Mouse (Mus musculus) hindbrain, postnatal 0 days (tissue): Measurements from ENCODE around the gene Hsd11b1. TPM values are rescaled to one million over a fixed set of nuclear protein-coding genes. Genes with fewer than 3 reads are reported as not detected.
A peak's percentile ranks its signal among the peaks of the same experiment; 100 is the strongest.

ENCODE experiments used
- ATAC-seq: fragments of 200-750 bp; cut with Nextera tagmentation; 2 replicates; pipeline ENCODE4 v1.8.0; 2017; ENCODE audit warnings: mild to moderate bottlenecking, moderate TSS enrichment, moderate library complexity
- DNase-seq: peaks from one replicate; pipeline ENCODE4 v3.0.0-alpha.2; 2015; ENCODE audit warnings: low spot score
- H3K27ac ChIP-seq: fragments of 300-500 bp; sonication (generic); 2 replicates; pipeline ENCODE4 v1.5.1; 2014; ENCODE audit warnings: mild to moderate bottlenecking
- H3K27me3 ChIP-seq: fragments of 300-500 bp; sonication (generic); 2 replicates; pipeline ENCODE4 v1.6.1; 2014; ENCODE audit warnings: low read length, mixed read lengths; ENCODE audit not compliant: insufficient read depth
- H3K36me3 ChIP-seq: fragments of 300-500 bp; sonication (generic); 2 replicates; pipeline ENCODE4 v1.6.1; 2014; ENCODE audit warnings: low read length, mixed read lengths; ENCODE audit not compliant: insufficient read depth
- H3K4me1 ChIP-seq: fragments of 300-500 bp; sonication (generic); 2 replicates; pipeline ENCODE4 v1.6.1; 2014; ENCODE audit warnings: antibody characterized with exemption, low read length, mixed read lengths; ENCODE audit not compliant: insufficient read depth
- H3K4me2 ChIP-seq: fragments of 300-500 bp; sonication (generic); 2 replicates; pipeline ENCODE4 v1.6.1; 2014; ENCODE audit warnings: low read depth, mild to moderate bottlenecking, low read length, moderate library complexity, mixed read lengths
- H3K4me3 ChIP-seq: fragments of 300-500 bp; sonication (generic); 2 replicates; pipeline ENCODE4 v1.5.1; 2014; ENCODE audit warnings: low read length
- H3K9ac ChIP-seq: fragments of 300-500 bp; sonication (generic); replicated peaks from 2 replicates; pipeline ENCODE4 v1.6.1; 2014; ENCODE audit warnings: mild to moderate bottlenecking, low read length, moderate library complexity, mixed read lengths
- H3K9me3 ChIP-seq: fragments of 300-500 bp; sonication (generic); 2 replicates; pipeline ENCODE4 v1.6.1; 2016; ENCODE audit warnings: low read length, mixed read lengths
- CTCF ChIP-seq: IDR thresholded peaks from 2 replicates; pipeline ENCODE4 v1.5.1; 2016; ENCODE audit warnings: antibody characterized with exemption, control low read depth, low read depth
- WGBS: fragments of 180-500 bp; shearing (Covaris S2); extraction: QIAGEN DNeasy Blood & Tissue Kit; methylation state at CpG from one replicate; pipeline ENCODE4 v1.1.7; 2014; 5-methylcytosine and 5-hydroxymethylcytosine counted together
- polyA plus RNA-seq: library from polyadenylated mRNA; unstranded; fragments of >200 nt; fragmentation: Nextera tagmentation; extraction: Ambion mirVana; gene quantifications from 2 replicates; pipeline ENCODE4 v1.2.1, GENCODE M21; 2015
- total RNA-seq: library from RNA; depleted of rRNA; stranded (reverse); fragments of >200 nt; gene quantifications from 2 replicates; pipeline ENCODE4 v1.2.3, GENCODE M21; 2014

Hsd11b1 gene
- total and polyA plus RNA-seq, 2 experiments from 2014 or later, result 2.3 to 2.5 TPM

GRCm38 (mm10) chr1:193197494-193198205, 66.2 kb downstream of the Hsd11b1 start:
- no peak overlapping the region for H3K4me2 ChIP-seq
- H3K27ac ChIP-seq, result no peak overlapping the region
- no peaks in the 10 kb centered on the region for H3K27me3 ChIP-seq
- no peaks in the 10 kb centered on the region for H3K36me3 ChIP-seq
- no peak overlapping the region for H3K4me3 ChIP-seq
- WGBS, result 81% methylated on average over 18 of the region's 18 CpGs
- no peak for TF ChIP-seq CTCF
- H3K9ac ChIP-seq, result no peak overlapping the region
- no peaks in the 10 kb centered on the region for H3K4me1 ChIP-seq
- no peaks in the 10 kb centered on the region for H3K9me3 ChIP-seq
- DNase-seq (no peak), ATAC-seq (peak; percentile 28; the same call in 1 of the 2 replicates)

- 0 out of 2 replicates have a peak, but pooled peaks cover 3% of the 10 kb centered on the region for H3K4me1 ChIP-seq
- H3K36me3 ChIP-seq, result no peaks in the 10 kb centered on the region
- H3K4me2 ChIP-seq, result no peak overlapping the region
- no peak overlapping the region for H3K4me3 ChIP-seq
- DNase-seq (no peak), ATAC-seq (no peak)
- no peak overlapping the region for H3K27ac ChIP-seq
- WGBS, result 75% methylated on average over 3 of the region's 3 CpGs
- no peaks in the 10 kb centered on the region for H3K27me3 ChIP-seq
- TF ChIP-seq CTCF, result no peak
- no peak overlapping the region for H3K9ac ChIP-seq
- H3K9me3 ChIP-seq, result no peaks in the 10 kb centered on the region
Measured at GRCm38 (mm10) chr1:193195169-193195810, 68.6 kb downstream of the Hsd11b1 start.

- WGBS, result 66% methylated on average over 3 of the region's 3 CpGs
- H3K4me1 ChIP-seq, result 0 out of 2 replicates have a peak, but pooled peaks cover 3% of the 10 kb centered on the region
- no peaks in the 10 kb centered on the region for H3K36me3 ChIP-seq
- H3K27ac ChIP-seq, result no peak overlapping the region
- H3K9ac ChIP-seq, result no peak overlapping the region
- TF ChIP-seq CTCF, result no peak
- no peak overlapping the region for H3K4me3 ChIP-seq
- ATAC-seq (no peak), DNase-seq (no peak)
- H3K27me3 ChIP-seq, result no peaks in the 10 kb centered on the region
- H3K4me2 ChIP-seq, result no peak overlapping the region
- H3K9me3 ChIP-seq, result no peaks in the 10 kb centered on the region
Measured at GRCm38 (mm10) chr1:193194416-193195140, 69.3 kb downstream of the Hsd11b1 start.

GRCm38 (mm10) chr1:193191675-193192283, 72.1 kb downstream of the Hsd11b1 start:
- no peak overlapping the region for H3K4me3 ChIP-seq
- H3K9me3 ChIP-seq, result no peaks in the 10 kb centered on the region
- H3K9ac ChIP-seq, result no peak overlapping the region
- H3K4me2 ChIP-seq, result no peak overlapping the region
- DNase-seq, result no peak
- TF ChIP-seq CTCF, result no peak
- 87% methylated on average over 7 of the region's 7 CpGs for WGBS
- no peak overlapping the region for H3K27ac ChIP-seq
- ATAC-seq, result no peak
- no peaks in the 10 kb centered on the region for H3K27me3 ChIP-seq
- 0 out of 2 replicates have a peak, but pooled peaks cover 3% of the 10 kb centered on the region for H3K4me1 ChIP-seq
- no peaks in the 10 kb centered on the region for H3K36me3 ChIP-seq

- DNase-seq (no peak), ATAC-seq (no peak)
- TF ChIP-seq CTCF, result no peak
- H3K27me3 ChIP-seq, result no peaks in the 10 kb centered on the region
- no peak overlapping the region for H3K9ac ChIP-seq
- H3K4me3 ChIP-seq, result no peak overlapping the region
- H3K36me3 ChIP-seq, result no peaks in the 10 kb centered on the region
- no peaks in the 10 kb centered on the region for H3K9me3 ChIP-seq
- no peak overlapping the region for H3K4me2 ChIP-seq
- H3K4me1 ChIP-seq, result 0 out of 2 replicates have a peak, but pooled peaks cover 3% of the 10 kb centered on the region
- WGBS, result 58% methylated on average over 3 of the region's 3 CpGs
- H3K27ac ChIP-seq, result peak overlapping the region; percentile 64
Measured at GRCm38 (mm10) chr1:193189771-193190170, 74.1 kb downstream of the Hsd11b1 start.

- H3K4me1 ChIP-seq, result 0 out of 2 replicates have a peak, but pooled peaks cover 3% of the 10 kb centered on the region
- no peak overlapping the region for H3K9ac ChIP-seq
- DNase-seq, result peak; percentile 50
- no peak overlapping the region for H3K4me2 ChIP-seq
- peak overlapping the region; percentile 64 for H3K27ac ChIP-seq
- H3K4me3 ChIP-seq, result no peak overlapping the region
- no peak for TF ChIP-seq CTCF
- peak; percentile 79 for ATAC-seq
- H3K36me3 ChIP-seq, result no peaks in the 10 kb centered on the region
- H3K27me3 ChIP-seq, result no peaks in the 10 kb centered on the region
- WGBS, result 33% methylated on average over 9 of the region's 9 CpGs
- no peaks in the 10 kb centered on the region for H3K9me3 ChIP-seq
Measured at GRCm38 (mm10) chr1:193189151-193189621, 74.7 kb downstream of the Hsd11b1 start.
